Mouse (Mus musculus): ENCODE data around the gene Dgcr8. TPM values are rescaled to one million over a fixed set of nuclear protein-coding genes. Genes with fewer than 3 reads are reported as not detected.

Gene Dgcr8
- polyA plus RNA-seq, 1 experiment from 2014 or later = 26.3 TPM

DNA sequence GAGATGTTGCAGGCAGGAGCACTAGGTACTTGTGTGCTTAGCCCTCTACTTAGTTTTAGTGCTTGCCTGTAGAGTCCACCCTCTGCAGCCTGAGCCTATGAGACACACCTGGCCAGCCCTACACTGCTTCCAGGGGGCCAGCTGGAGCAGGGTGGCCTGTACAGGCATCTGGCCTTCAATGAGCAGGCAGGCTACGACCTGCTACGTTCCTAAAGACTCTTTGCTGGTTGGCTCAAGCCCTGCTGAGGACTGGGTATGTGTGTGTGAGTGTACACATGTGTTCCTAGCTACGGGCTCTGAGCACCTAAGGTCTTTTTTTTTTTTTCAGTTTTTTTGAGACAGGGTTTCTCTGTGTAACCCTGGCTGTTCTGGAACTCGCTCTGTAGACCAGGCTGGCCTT lies 57.6 kb downstream of the Dgcr8 start:
- H3K4me1 ChIP-seq (ENCODE audit: control insufficient read depth, insufficient read depth, low read length) = peaks cover 24% of the 10 kb centered on the region
- no peak for ATAC-seq
- H3K9me3 ChIP-seq (replicated peaks; ENCODE audit: control insufficient read depth, low read length) = no peaks in the 10 kb centered on the region
- no peak overlapping the region for H3K9ac ChIP-seq (ENCODE audit: low read length)
- 90% methylated on average over 4 of the region's 4 CpGs for WGBS
- no peak overlapping the region for H3K4me2 ChIP-seq (ENCODE audit: low read length)
- H3K4me3 ChIP-seq (ENCODE audit: low read depth, low read length) = no peak overlapping the region
- no peak overlapping the region for H3K27ac ChIP-seq (ENCODE audit: low read depth, low read length)
- H3K36me3 ChIP-seq (ENCODE audit: control insufficient read depth, insufficient read depth, low read length) = peaks cover 24% of the 10 kb centered on the region
- no peak for DNase-seq (ENCODE audit: low spot score)
- no peaks in the 10 kb centered on the region for H3K27me3 ChIP-seq (replicated peaks; ENCODE audit: control insufficient read depth, insufficient read depth, low read length)

DNA sequence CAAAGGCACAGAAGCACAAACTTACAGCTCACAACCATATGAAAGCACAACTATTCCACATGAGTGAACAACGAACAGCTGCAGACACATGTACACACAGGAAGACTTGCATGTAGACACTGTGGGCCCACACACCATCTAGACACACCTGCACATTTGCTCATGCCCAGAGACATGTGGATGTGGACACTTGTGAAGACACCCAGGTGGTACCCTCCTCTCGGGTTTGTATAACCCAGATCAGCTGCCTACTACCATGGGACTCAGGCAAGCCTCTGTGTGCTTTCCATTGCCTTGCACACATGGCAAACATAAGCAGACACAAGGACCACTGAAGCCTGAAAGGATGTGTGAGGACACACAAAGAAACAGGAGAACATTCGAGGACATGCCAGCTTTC lies 58.0 kb downstream of the Dgcr8 start:
- Histone ChIP-seq H3K9ac (ENCODE audit: low read length) (no peak overlapping the region), H3K9me3 (replicated peaks; ENCODE audit: control insufficient read depth, low read length) (no peaks in the 10 kb centered on the region), H3K27ac (ENCODE audit: low read depth, low read length) (no peak overlapping the region), H3K4me1 (ENCODE audit: control insufficient read depth, insufficient read depth, low read length) (peaks cover 22% of the 10 kb centered on the region), H3K36me3 (ENCODE audit: control insufficient read depth, insufficient read depth, low read length) (peaks cover 28% of the 10 kb centered on the region), H3K27me3 (replicated peaks; ENCODE audit: control insufficient read depth, insufficient read depth, low read length) (no peaks in the 10 kb centered on the region), H3K4me2 (ENCODE audit: low read length) (no peak overlapping the region), H3K4me3 (ENCODE audit: low read depth, low read length) (no peak overlapping the region)
- ATAC-seq (no peak), DNase-seq (ENCODE audit: low spot score) (no peak)
- WGBS = 88% methylated on average over 3 of the region's 3 CpGs

DNA sequence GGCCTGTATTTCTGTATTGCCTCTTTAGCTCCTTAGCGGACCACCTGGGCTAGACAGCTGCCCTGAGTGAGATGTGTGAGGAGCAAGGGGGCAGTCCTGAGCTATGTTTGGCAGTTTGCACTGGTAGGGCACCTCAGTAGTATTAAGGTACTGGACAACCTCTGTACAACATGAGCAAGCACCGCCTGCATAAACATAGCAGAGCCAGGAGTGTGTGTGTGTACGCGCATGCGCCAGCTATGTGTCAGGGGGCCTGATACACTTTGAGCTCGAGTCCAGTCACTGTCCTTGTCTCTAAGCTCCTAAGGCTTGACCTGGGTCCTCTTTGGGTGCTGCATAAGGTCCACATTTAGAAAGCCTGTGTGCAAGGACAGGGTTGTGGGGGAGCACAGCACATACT lies 58.4 kb downstream of the Dgcr8 start:
- WGBS = 89% methylated on average over 6 of the region's 6 CpGs
- H3K36me3 ChIP-seq (ENCODE audit: control insufficient read depth, insufficient read depth, low read length) = peaks cover 32% of the 10 kb centered on the region
- no peak for ATAC-seq
- no peaks in the 10 kb centered on the region for H3K27me3 ChIP-seq (replicated peaks; ENCODE audit: control insufficient read depth, insufficient read depth, low read length)
- H3K27ac ChIP-seq (ENCODE audit: low read depth, low read length) = no peak overlapping the region
- no peak overlapping the region for H3K4me3 ChIP-seq (ENCODE audit: low read depth, low read length)
- no peak overlapping the region for H3K9ac ChIP-seq (ENCODE audit: low read length)
- no peak for DNase-seq (ENCODE audit: low spot score)
- no peak overlapping the region for H3K4me2 ChIP-seq (ENCODE audit: low read length)
- peaks cover 19% of the 10 kb centered on the region for H3K4me1 ChIP-seq (ENCODE audit: control insufficient read depth, insufficient read depth, low read length)
- no peaks in the 10 kb centered on the region for H3K9me3 ChIP-seq (replicated peaks; ENCODE audit: control insufficient read depth, low read length)

DNA sequence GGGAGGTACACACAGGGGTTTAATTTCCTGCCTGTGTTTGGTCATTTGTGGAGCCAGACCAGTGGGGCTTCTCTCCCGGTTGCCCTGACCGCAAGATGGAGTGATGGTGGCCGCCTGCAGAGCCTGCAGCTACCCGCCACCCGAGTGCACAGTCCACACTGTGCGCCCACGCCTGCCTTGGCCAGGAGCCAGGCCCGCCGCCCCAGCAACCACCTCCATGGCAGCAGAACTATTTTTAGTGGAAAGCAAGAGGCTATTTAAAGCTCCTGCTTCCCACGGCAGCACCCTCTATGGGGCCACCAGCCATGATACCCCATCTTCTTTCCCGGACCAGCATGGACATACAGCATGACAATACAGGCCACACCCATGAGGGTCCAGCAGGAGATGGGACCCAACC lies 59.4 kb downstream of the Dgcr8 start:
- Histone ChIP-seq H3K4me1 (ENCODE audit: control insufficient read depth, insufficient read depth, low read length) (peaks cover 19% of the 10 kb centered on the region), H3K27me3 (replicated peaks; ENCODE audit: control insufficient read depth, insufficient read depth, low read length) (no peaks in the 10 kb centered on the region), H3K27ac (ENCODE audit: low read depth, low read length) (no peak overlapping the region), H3K4me3 (ENCODE audit: low read depth, low read length) (no peak overlapping the region), H3K36me3 (ENCODE audit: control insufficient read depth, insufficient read depth, low read length) (peaks cover 42% of the 10 kb centered on the region), H3K9me3 (replicated peaks; ENCODE audit: control insufficient read depth, low read length) (no peaks in the 10 kb centered on the region), H3K9ac (ENCODE audit: low read length) (no peak overlapping the region), H3K4me2 (ENCODE audit: low read length) (no peak overlapping the region)
- DNase-seq (ENCODE audit: low spot score) = no peak
- no peak for ATAC-seq
- WGBS = 64% methylated on average over 11 of the region's 11 CpGs

DNA sequence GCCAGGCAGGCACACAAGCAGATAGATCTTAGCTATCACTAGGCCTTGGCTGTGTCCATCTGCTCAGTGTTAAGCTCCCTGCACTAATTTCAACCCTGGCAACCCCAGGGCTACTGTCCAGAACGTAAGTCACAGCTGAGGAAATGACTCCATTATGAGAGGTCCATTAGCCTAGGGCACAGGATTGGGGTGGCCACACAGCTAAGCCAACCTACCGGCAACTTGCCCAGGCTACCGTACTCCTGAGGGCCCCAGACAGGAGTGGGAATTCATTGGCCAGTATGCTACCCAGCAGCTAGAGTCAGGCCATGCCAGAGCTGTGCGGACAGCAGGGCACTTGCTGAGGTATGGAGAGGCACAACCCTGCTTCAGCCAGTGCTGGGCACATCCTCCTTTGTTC lies 60.2 kb downstream of the Dgcr8 start:
- no peak for ATAC-seq
- Histone ChIP-seq H3K36me3 (ENCODE audit: control insufficient read depth, insufficient read depth, low read length) (peaks cover 50% of the 10 kb centered on the region), H3K9me3 (replicated peaks; ENCODE audit: control insufficient read depth, low read length) (no peaks in the 10 kb centered on the region), H3K27ac (ENCODE audit: low read depth, low read length) (no peak overlapping the region), H3K4me1 (ENCODE audit: control insufficient read depth, insufficient read depth, low read length) (peaks cover 13% of the 10 kb centered on the region), H3K4me3 (ENCODE audit: low read depth, low read length) (no peak overlapping the region), H3K4me2 (ENCODE audit: low read length) (no peak overlapping the region), H3K9ac (ENCODE audit: low read length) (no peak overlapping the region; the same call in 1 of the 2 replicates), H3K27me3 (replicated peaks; ENCODE audit: control insufficient read depth, insufficient read depth, low read length) (no peaks in the 10 kb centered on the region)
- 98% methylated on average over 4 of the region's 4 CpGs for WGBS
- no peak for DNase-seq (ENCODE audit: low spot score)

DNA sequence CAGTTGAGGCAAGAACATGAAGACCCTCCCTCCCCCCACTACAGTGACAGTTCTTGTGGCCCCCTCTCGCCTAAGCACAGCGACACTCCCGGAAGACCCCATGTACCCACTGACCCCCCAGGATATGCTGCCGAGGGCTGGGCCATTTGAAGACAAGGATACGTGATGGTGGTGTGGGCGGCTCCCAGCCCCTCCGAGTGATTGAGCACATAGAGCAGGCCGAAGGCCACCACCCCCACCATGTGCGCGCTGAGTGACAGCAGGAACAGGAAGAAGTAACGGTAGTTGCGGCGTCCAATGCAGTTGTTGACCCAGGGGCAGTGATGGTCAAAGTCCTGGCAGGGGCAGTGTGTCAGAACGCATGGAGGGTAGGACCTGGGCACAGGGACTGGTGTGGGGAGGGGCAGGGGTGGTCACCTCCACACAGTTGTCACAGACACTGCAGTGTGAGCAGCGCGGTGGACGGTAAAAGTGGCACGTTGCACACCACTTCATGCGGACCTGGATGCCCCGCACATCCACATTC lies 61.1 kb downstream of the Dgcr8 start:
- peaks cover 59% of the 10 kb centered on the region for H3K36me3 ChIP-seq (ENCODE audit: control insufficient read depth, insufficient read depth, low read length)
- 94% methylated on average over 20 of the region's 20 CpGs for WGBS
- no peaks in the 10 kb centered on the region for H3K27me3 ChIP-seq (replicated peaks; ENCODE audit: control insufficient read depth, insufficient read depth, low read length)
- H3K4me1 ChIP-seq (ENCODE audit: control insufficient read depth, insufficient read depth, low read length) = peaks cover 8% of the 10 kb centered on the region; the same call in 1 of the 2 replicates
- H3K9ac ChIP-seq (ENCODE audit: low read length) = no peak overlapping the region
- no peaks in the 10 kb centered on the region for H3K9me3 ChIP-seq (replicated peaks; ENCODE audit: control insufficient read depth, low read length)
- H3K27ac ChIP-seq (ENCODE audit: low read depth, low read length) = no peak overlapping the region
- no peak overlapping the region for H3K4me2 ChIP-seq (ENCODE audit: low read length)
- no peak for ATAC-seq
- no peak for DNase-seq (ENCODE audit: low spot score)
- no peak overlapping the region for H3K4me3 ChIP-seq (ENCODE audit: low read depth, low read length)

DNA sequence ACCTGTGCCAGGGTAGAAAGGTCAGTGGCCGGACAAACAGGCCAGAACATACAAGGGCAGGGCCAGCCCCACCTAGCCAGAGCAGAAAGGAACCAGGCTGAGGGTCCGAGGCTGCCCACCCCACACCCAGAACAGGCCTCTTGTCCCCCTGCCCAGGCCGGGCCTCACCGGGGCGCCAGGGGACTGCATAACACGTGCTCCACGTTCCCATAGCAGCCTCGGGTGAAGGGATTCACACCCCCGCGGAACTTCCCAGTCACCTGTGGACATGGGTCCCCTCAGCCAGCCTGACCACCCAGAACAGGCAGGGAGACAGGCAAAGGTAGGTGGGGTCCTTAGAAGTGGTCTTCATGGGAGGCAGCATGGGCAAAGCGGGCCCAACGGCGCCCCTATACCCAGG lies 61.9 kb downstream of the Dgcr8 start:
- Histone ChIP-seq H3K9me3 (replicated peaks; ENCODE audit: control insufficient read depth, low read length) (no peaks in the 10 kb centered on the region), H3K9ac (ENCODE audit: low read length) (no peak overlapping the region), H3K27me3 (replicated peaks; ENCODE audit: control insufficient read depth, insufficient read depth, low read length) (no peaks in the 10 kb centered on the region), H3K4me3 (ENCODE audit: low read depth, low read length) (no peak overlapping the region), H3K36me3 (ENCODE audit: control insufficient read depth, insufficient read depth, low read length) (peaks cover 67% of the 10 kb centered on the region), H3K4me1 (ENCODE audit: control insufficient read depth, insufficient read depth, low read length) (peaks cover 8% of the 10 kb centered on the region; the same call in 1 of the 2 replicates), H3K4me2 (ENCODE audit: low read length) (no peak overlapping the region), H3K27ac (ENCODE audit: low read depth, low read length) (no peak overlapping the region)
- ATAC-seq (no peak), DNase-seq (ENCODE audit: low spot score) (no peak)
- 97% methylated on average over 13 of the region's 13 CpGs for whole genome bisulfite sequencing

DNA sequence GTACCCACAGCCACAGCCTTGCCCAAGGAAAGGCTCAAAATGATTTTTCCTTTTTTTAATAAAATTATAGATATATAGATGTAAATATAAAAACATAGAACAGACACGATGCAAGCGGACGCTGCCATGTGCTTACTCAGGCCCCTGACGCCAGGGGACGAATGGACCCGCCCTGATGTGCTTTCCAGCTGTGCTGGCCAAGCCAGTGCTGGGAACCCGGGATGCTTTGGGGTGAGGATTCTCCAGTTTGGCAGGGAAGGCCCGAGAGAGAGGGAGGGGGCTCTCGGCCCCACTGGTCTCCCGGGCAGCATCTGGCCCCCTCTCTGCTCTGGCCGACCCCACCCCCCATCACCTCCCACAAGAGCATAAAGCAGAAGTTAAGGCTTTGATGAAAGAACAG lies 66.9 kb downstream of the Dgcr8 start:
- 88% methylated on average over 11 of the region's 11 CpGs for WGBS
- Histone ChIP-seq H3K4me1 (ENCODE audit: control insufficient read depth, insufficient read depth, low read length) (no peaks in the 10 kb centered on the region), H3K9ac (ENCODE audit: low read length) (no peak overlapping the region), H3K4me2 (ENCODE audit: low read length) (no peak overlapping the region), H3K27ac (ENCODE audit: low read depth, low read length) (no peak overlapping the region), H3K36me3 (ENCODE audit: control insufficient read depth, insufficient read depth, low read length) (peaks cover 51% of the 10 kb centered on the region), H3K27me3 (replicated peaks; ENCODE audit: control insufficient read depth, insufficient read depth, low read length) (no peaks in the 10 kb centered on the region), H3K4me3 (ENCODE audit: low read depth, low read length) (no peak overlapping the region), H3K9me3 (replicated peaks; ENCODE audit: control insufficient read depth, low read length) (no peaks in the 10 kb centered on the region)
- DNase-seq (ENCODE audit: low spot score) = no peak
- ATAC-seq = no peak

DNA sequence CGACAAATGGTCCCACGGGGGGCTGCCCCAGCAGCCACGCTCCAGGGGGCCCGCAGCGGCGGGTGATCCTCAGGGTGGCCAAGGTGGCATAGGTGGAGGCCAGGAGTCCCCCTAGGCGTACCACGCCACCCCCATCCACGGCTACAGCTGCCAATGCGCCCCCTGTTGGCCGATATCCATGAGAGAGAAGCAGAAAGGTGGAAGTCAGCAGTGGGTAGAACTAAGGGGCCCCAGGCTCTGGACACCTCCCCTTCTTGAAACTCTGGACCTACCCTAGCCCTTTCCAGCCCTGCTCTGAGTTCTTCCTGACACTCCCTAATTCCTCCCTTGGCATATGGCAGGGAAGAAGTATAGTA lies 67.5 kb downstream of the Dgcr8 start:
- no peak for ATAC-seq
- H3K36me3 ChIP-seq (ENCODE audit: control insufficient read depth, insufficient read depth, low read length) = peaks cover 44% of the 10 kb centered on the region
- no peak overlapping the region for H3K4me2 ChIP-seq (ENCODE audit: low read length)
- H3K4me1 ChIP-seq (ENCODE audit: control insufficient read depth, insufficient read depth, low read length) = no peaks in the 10 kb centered on the region
- no peak overlapping the region for H3K27ac ChIP-seq (ENCODE audit: low read depth, low read length)
- no peak overlapping the region for H3K9ac ChIP-seq (ENCODE audit: low read length)
- H3K9me3 ChIP-seq (replicated peaks; ENCODE audit: control insufficient read depth, low read length) = no peaks in the 10 kb centered on the region
- H3K4me3 ChIP-seq (ENCODE audit: low read depth, low read length) = no peak overlapping the region
- H3K27me3 ChIP-seq (replicated peaks; ENCODE audit: control insufficient read depth, insufficient read depth, low read length) = no peaks in the 10 kb centered on the region
- DNase-seq (ENCODE audit: low spot score) = no peak
- WGBS = 74% methylated on average over 11 of the region's 11 CpGs

Measured in forebrain, embryonic 14.5 days (tissue).